Mouse (Mus musculus) kidney, postnatal 10 days (tissue): ENCODE results near the gene Plk5.

ENCODE experiments used
- DNase-seq: peaks from one replicate; pipeline ENCODE4 v3.0.0; 2021; ENCODE audit warnings: mixed read lengths

Plk5 gene

GRCm38 (mm10) chr10:80356001-80356682 lies at the start of gene Plk5:
Gene Plk5, plus strand, starts transcription at chr10:80356459.
- DNase-seq: no peak

DNA sequence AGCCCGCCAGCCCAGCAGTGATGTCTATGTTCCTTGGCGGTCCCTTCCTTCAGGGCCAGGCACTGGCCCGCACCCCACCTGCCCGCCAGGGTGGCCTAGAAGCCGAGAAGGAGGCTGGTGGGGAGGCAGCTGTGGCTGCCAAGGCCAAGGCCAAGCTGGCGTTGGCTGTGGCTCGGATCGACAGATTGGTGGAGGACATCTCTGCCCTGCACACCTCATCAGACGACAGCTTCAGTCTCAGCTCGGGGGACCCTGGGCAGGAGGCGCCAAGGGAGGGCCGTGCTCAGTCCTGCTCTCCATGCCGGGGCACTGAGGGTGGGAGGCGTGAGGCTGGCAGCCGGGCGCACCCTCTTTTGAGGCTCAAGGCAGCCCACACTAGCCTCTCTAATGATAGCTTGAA lies 44.7 kb upstream of the Plk5 start:
- no peak for DNase-seq

- no peak for DNase-seq
These were observed 43.4 kb upstream of the Plk5 start for GRCm38 (mm10) chr10:80312586-80313504.

GRCm38 (mm10) chr10:80313627-80314201 lies 42.5 kb upstream of the Plk5 start:
- no peak for DNase-seq

DNA sequence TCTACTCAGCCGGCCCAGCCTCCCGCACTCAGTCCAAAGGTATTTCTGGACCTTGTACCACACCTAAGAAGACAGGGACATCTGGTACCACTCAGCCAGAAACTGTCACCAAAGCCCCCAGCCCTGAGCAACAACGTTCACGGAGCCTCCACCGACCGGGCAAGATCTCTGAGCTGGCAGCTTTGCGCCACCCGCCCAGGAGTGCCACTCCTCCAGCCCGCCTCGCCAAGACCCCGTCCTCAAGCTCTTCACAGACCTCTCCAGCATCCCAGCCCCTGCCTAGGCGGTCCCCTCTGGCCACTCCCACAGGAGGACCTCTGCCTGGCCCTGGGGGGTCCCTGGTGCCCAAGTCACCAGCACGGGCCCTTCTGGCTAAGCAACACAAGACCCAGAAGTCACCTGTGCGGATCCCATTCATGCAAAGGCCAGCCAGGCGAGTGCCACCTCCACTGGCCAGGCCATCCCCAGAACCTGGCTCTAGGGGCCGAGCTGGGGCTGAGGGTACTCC lies 41.7 kb upstream of the Plk5 start:
- no peak for DNase-seq

DNA sequence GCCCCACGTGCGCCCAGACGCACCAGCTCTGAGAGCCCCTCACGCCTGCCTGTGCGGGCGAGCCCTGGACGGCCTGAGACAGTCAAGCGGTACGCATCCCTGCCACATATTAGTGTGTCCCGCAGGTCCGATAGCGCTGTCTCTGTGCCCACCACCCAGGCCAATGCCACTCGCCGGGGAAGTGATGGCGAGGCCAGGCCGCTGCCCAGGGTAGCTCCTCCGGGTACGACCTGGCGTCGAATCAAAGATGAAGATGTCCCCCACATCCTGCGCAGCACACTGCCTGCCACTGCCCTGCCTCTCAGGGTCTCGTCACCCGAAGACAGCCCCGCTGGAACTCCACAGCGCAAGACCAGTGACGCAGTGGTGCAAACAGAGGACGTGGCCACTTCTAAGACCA lies 40.9 kb upstream of the Plk5 start:
- DNase-seq: no peak

DNA sequence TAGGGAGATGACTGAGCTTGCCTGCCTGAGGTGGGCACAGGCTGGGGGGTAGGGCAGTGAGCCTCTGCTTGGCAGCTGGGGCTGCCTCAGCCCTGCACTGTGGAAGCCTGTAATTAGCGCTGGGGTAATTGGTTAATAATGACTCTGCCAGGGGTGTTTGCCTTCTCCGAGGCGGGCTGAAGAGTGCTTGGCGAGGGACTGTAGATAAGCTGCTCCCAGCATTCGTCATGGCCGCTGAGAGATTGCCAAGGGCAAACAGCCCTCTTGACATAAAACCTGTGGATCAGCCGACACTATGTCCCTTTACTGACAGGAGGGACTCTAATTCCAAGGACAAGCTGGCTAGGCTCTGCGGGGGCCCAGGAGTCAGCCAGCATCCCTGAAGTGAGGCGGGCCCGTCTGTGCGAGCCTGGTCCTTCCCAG lies 39.9 kb upstream of the Plk5 start:
- no peak for DNase-seq

DNA sequence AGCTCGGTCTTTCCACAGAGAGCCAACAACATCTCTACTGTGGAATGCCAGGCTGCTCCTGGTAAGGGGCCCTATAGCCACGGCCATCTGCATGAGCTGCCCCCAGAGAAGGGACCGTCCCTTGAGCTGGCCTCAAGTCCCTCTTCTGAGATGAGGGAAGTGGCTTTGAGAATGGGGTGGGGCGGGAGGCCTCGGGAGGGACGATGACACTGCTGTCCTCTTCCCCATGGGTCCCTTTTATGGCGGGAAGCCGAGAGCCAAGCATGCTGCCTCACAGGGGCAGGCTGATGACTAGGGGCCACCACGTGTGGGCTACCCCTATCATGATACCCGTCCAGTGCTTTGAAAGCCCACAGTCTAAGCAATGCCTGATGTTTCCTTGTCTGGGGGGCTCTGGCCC lies 39.2 kb upstream of the Plk5 start:
- DNase-seq: no peak

DNA sequence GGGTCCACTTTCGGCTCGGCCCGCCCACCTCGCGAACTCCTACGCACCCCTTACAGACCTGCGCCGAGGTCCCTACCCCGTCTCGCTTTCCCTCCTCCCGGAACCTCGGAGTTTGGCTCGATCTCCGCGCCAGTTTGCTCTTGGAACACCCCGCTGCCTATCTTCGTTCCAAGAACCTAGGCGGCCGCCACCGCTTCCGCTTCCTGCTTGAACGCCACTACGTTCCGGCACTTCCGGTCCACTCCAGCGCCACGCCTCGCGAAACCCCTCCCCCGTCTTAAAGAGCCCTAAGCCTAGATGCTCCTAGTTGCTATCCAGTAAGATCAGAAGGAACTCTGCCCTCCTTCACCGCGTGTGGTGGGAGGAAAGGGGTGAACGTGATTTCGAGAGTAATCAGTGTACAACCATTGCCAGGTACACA lies 35.9 kb upstream of the Plk5 start, which contains the start of gene 2310011J03Rik:
Gene 2310011J03Rik (minus strand): TSS at position 198 of the 421 bp plus-strand sequence.
- DNase-seq: peak; percentile 95

DNA sequence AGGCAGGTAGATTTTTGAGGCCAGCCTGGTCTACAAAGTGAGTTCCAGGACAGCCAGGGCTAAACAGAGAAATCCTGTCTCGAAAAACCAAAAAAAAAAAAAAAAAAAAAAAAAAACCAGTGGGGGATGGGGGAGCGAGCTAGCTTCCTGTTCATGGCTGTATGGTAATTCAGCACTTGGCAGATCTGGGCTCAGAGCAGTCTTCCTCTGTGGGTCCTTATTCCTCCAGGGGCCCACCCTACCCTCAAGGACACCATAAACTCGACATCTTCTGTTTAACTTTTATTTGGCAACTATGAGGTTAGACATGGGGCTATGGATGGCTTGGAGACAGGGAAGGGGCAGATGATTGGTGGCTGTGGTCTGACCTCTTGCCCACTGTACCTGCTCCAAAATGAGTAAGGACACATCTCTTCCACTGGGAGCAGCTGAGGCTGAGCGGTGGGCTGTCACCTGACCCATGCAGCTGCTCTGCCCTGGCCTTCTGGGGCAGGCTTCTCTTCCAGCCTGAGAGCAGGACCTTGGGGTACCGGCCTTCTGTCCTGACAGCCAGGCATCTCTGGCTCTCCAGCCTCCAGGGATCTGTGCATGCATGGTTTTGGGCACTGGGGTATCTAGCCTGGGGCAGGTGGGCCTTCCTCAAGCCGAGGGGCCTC lies 35.1 kb upstream of the Plk5 start:
- no peak for DNase-seq

- no peak for DNase-seq
These were observed 34.3 kb upstream of the Plk5 start for GRCm38 (mm10) chr10:80321670-80322581.

GRCm38 (mm10) chr10:80322811-80323211 lies 33.4 kb upstream of the Plk5 start:
- DNase-seq: peak; percentile 59

GRCm38 (mm10) chr10:80323261-80324119 lies 32.8 kb upstream of the Plk5 start:
- peak; percentile 83 for DNase-seq

DNA sequence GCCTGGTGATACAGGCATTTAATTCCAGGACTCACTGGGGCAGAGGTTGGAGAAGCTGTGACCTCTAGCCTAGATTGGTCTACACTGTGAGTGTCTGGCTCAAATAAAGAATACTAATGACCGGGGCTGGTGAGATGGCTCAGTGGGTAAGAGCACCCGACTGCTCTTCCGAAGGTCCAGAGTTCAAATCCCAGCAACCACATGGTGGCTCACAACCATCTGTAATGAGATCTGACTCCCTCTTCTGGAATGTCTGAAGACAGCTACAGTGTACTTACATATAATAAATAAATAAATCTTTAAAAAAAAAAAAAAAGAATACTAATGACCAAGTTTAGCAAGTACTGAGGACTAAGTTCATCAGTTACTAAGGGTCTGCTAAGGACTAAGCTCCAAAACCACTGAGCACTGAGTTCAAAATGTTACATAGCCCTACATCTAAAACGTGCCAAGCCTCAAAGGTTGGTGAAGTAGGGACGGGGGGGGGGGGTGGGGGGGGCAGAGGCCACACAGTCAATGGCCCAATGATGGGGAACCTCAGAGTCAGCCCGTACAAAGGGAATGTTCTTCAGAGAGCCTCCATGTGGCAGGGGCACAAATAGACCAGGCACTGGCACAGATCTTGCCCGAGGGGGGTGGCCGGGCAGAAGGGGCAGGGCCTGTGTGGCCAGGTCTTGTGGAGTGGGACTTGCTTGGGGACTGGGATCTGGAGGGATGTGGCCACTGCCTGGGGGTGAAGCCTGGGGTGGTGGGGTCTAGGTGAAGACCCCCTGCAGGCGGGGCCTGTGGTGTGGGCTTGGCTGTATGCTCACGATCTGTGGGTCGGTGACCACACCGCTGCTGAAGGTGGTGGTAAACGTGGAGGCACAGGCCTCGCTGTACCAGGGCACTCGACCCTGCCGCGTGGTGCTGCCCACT lies 31.9 kb upstream of the Plk5 start:
- DNase-seq: no peak

DNA sequence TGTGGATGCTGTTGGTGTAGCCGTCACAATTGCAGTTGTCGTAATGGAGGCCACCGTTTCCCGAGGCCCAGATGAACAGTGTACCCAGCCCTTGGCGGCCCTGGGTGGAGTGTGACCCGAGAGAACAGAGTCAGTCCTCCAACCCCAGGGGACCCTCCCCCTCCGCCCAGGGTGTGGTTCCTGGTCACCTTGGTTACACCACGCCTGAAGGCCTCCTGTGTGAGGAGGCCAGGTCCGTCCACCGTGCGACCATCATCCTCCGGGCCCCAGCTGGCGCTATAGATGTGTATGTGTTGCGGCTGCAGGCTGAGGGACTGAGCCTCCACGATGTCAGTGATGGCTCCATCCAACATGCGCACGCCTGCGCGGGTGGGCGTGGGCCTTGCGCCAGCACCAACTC lies 31.2 kb upstream of the Plk5 start:
- peak; percentile 39 for DNase-seq

GRCm38 (mm10) chr10:80329273-80330081 lies 26.8 kb upstream of the Plk5 start, which contains the start of the genes Pcsk4 and Reep6:
Gene Pcsk4, minus strand, starts transcription at chr10:80329498.
Gene Reep6, plus strand, starts transcription at chr10:80329953.
- DNase-seq: peak; percentile 99

- DNase-seq: no peak
These were observed 26.2 kb upstream of the Plk5 start for GRCm38 (mm10) chr10:80330084-80330483.

DNA sequence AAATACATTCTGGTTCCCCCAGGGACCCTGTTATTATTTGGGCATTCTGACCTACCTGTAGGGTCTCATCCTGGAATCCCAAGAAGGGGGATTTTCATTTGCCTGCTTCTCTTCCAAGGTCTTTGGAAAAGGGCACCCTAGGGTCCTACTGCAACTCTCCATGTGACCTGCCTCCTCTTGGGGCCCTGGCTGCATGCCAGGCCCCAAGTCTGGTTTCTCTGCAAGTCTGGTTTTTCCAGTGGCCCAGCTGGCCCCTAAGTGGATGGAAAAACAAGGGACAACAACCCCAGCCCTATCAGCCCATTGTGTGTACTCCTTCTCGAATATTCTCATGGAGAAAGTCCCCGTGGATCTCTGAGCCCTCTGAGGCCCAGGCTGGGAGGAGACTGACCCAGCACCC lies 25.4 kb upstream of the Plk5 start:
- DNase-seq: no peak
